In genomic region chr2:50609086-50609485, GRCm38 (mm10) we compare ENCODE assay signal across 10 mouse cellular contexts.
DNase-seq lines count a peak whose midpoint lies in the region; ATAC-seq and TF ChIP-seq lines count a peak whose summit lies in the region.
"Had no signal": no experiment of that assay in that cellular context is flagged by ENCODE, and none has a peak within 500 bp of the region (broad histone marks: within the 10 kb centered on the region; RNA-seq: fewer than 3 reads in every experiment).

No protein-coding gene starts in this region.

- H3K4me1 ChIP-seq in kidney, adult 2 months (ENCODE audit: control insufficient read depth, insufficient read depth, low read length): no peaks in the 10 kb centered on the region
- H3K4me1 ChIP-seq in kidney, embryonic 16.5 days (ENCODE audit: insufficient read depth, low read length): no peaks in the 10 kb centered on the region
- no peaks in the 10 kb centered on the region for H3K4me1 ChIP-seq in testis, adult 2 months (ENCODE audit: control insufficient read depth, insufficient read depth, low read length)
- H3K4me1 ChIP-seq: heart, embryonic 15.5 days had no signal

- H3K27me3 ChIP-seq in kidney, adult 2 months (replicated peaks; ENCODE audit: control insufficient read depth, insufficient read depth, low read length): no peaks in the 10 kb centered on the region
- H3K27me3 ChIP-seq in kidney, embryonic 16.5 days (ENCODE audit: insufficient read depth, low read length): no peaks in the 10 kb centered on the region
- H3K27me3 ChIP-seq in testis, adult 2 months (ENCODE audit: control insufficient read depth, insufficient read depth, low read length): no peaks in the 10 kb centered on the region
- H3K27me3 ChIP-seq: heart, embryonic 15.5 days had no signal

- no peak overlapping the region for H3K27ac ChIP-seq in kidney, adult 2 months (ENCODE audit: insufficient read depth, low read depth, low read length)
- no peak overlapping the region for H3K27ac ChIP-seq in kidney, embryonic 16.5 days (ENCODE audit: low read length)
- no peak overlapping the region for H3K27ac ChIP-seq in testis, adult 2 months (ENCODE audit: control insufficient read depth, insufficient read depth, low read depth, low read length)
- H3K27ac ChIP-seq: heart, embryonic 15.5 days had no signal

- H3K4me3 ChIP-seq in kidney, adult 2 months (ENCODE audit: insufficient read depth, low read depth, low read length): no peak overlapping the region
- no peak overlapping the region for H3K4me3 ChIP-seq in kidney, embryonic 16.5 days (ENCODE audit: low read length)
- no peak overlapping the region for H3K4me3 ChIP-seq in testis, adult 2 months (ENCODE audit: control insufficient read depth, low read depth, low read length)
- H3K4me3 ChIP-seq: heart, embryonic 15.5 days; myocyte had no signal

- peak; percentile 68 for DNase-seq in kidney, adult 2 months
- DNase-seq in adrenal gland, adult 18-20 months (ENCODE audit: low spot score in 2 of 2): peak; percentile 32 to 50
- peak; percentile 6 for DNase-seq in large intestine, adult 2 months (ENCODE audit: low read depth, low spot score)
- no peak for DNase-seq in frontal cortex, postnatal 25 days (ENCODE audit: low spot score in 2 of 2)
- DNase-seq in neural tube, embryonic 10.5 days (ENCODE audit: extremely low spot score, low spot score): no peak

- H3K9ac ChIP-seq in kidney, embryonic 16.5 days (replicated peaks; ENCODE audit: low read length): no peak overlapping the region
- H3K9ac ChIP-seq: heart, embryonic 15.5 days had no signal

- no peak for ATAC-seq in kidney, embryonic 16.5 days (ENCODE audit: low FRiP score, low TSS enrichment)
- 0 out of 2 replicates have a peak, but pooled peaks have one; percentile 32 for ATAC-seq in common myeloid progenitor, adult 5-6 weeks (replicated peaks; ENCODE audit: low read depth, poor library complexity, severe bottlenecking)

- no peaks in the 10 kb centered on the region for H3K9me3 ChIP-seq in kidney, embryonic 16.5 days (ENCODE audit: low read length)
- H3K9me3 ChIP-seq: heart, embryonic 15.5 days had no signal

- TF ChIP-seq POLR2A in kidney, adult 2 months (IDR thresholded peaks at IDR 0.05; ENCODE audit: low read depth, low read length): no peak
- TF ChIP-seq POLR2A in testis, adult 2 months (IDR thresholded peaks at IDR 0.05; ENCODE audit: control insufficient read depth, low read depth, low read length): no peak

- H3K36me3 ChIP-seq in kidney, adult 2 months (ENCODE audit: control insufficient read depth, insufficient read depth, low read length): no peaks in the 10 kb centered on the region
- no peaks in the 10 kb centered on the region for H3K36me3 ChIP-seq in kidney, embryonic 16.5 days (ENCODE audit: insufficient read depth, low read length)
- H3K36me3 ChIP-seq in testis, adult 2 months (ENCODE audit: control insufficient read depth, insufficient read depth, low read length): no peaks in the 10 kb centered on the region
- H3K36me3 ChIP-seq: heart, embryonic 15.5 days had no signal

- TF ChIP-seq CTCF in kidney, adult 2 months (conservative IDR thresholded peaks at IDR 0.05; ENCODE audit: insufficient read depth, insufficient read length, low read depth, low read length): peak; percentile 85
- peak; percentile 44; the same call in 1 of the 2 replicates for TF ChIP-seq CTCF in testis, adult 2 months (IDR thresholded peaks at IDR 0.05; ENCODE audit: control insufficient read depth, insufficient read depth, insufficient replicate concordance, low read depth, low read length)

- H3K4me2 ChIP-seq in kidney, embryonic 16.5 days (replicated peaks; ENCODE audit: low read depth, low read length): no peak overlapping the region
- H3K4me2 ChIP-seq: heart, embryonic 15.5 days had no signal

- 18% methylated on average over 1 of the region's 1 CpGs for whole genome bisulfite sequencing in kidney, adult 2 months
- 27% methylated on average over 1 of the region's 1 CpGs for WGBS in kidney, embryonic 16.5 days
- WGBS in large intestine, adult 2 months: 24% methylated on average over 1 of the region's 1 CpGs

Comparison
In these comparisons a context has a peak if more than half of its experiments do, and no peak if none do; other contexts are left out.
1. DNase-seq: peak in kidney, adult 2 months (single experiment), adrenal gland, adult 18-20 months (2 of 2) and large intestine, adult 2 months (single experiment); none in frontal cortex, postnatal 25 days (0 of 2) and neural tube, embryonic 10.5 days (single experiment).